Mouse (Mus musculus): ENCODE measurements at regions not wholly inside any gene's neighbourhood (a gene's known extent, or its start where the extent isn't known, plus 50 kb on each side); places are given as distances from the start of the nearest gene placed in this dataset.

- no peaks in the 10 kb centered on the region for H3K79me2 ChIP-seq (ENCODE audit: control insufficient read depth, insufficient read depth)
- H3K36me3 ChIP-seq (ENCODE audit: control insufficient read depth, insufficient read depth), result no peaks in the 10 kb centered on the region
Observed at GRCm38 (mm10) chr10:99467319-99467842, 204.3 kb downstream of the Dusp6 start.

GRCm38 (mm10) chr10:99468971-99469370 is 205.9 kb downstream of the Dusp6 start:
- no peak for TF ChIP-seq MAX (IDR thresholded peaks at IDR 0.05)
- TF ChIP-seq MYOD1 (IDR thresholded peaks at IDR 0.05; ENCODE audit: control insufficient read depth, insufficient read length, low read depth), result no peak
- no peak for TF ChIP-seq MYOG (IDR thresholded peaks at IDR 0.05; ENCODE audit: control insufficient read depth, extremely low read depth, insufficient read length)
- TF ChIP-seq USF1 (IDR thresholded peaks at IDR 0.05; ENCODE audit: low read depth), result no peak
- TF ChIP-seq CEBPB (IDR thresholded peaks at IDR 0.05; ENCODE audit: low read depth), result no peak
- no peak for TF ChIP-seq FOSL1 (IDR thresholded peaks at IDR 0.05; ENCODE audit: insufficient read depth, low read length, poor library complexity, severe bottlenecking)
- no peak for TF ChIP-seq CTCF (IDR thresholded peaks at IDR 0.05; ENCODE audit: control insufficient read depth, insufficient read depth, insufficient read length)
- Histone ChIP-seq H3K36me3 (ENCODE audit: control insufficient read depth, insufficient read depth) (no peaks in the 10 kb centered on the region), H3K79me2 (ENCODE audit: control insufficient read depth, insufficient read depth) (no peaks in the 10 kb centered on the region), H3K27me3 (ENCODE audit: control insufficient read depth, insufficient read depth, insufficient read length) (no peaks in the 10 kb centered on the region), H3ac (ENCODE audit: control insufficient read depth, insufficient read length, low read depth) (no peak overlapping the region), H3K79me3 (ENCODE audit: low read depth) (no peaks in the 10 kb centered on the region), H3K4me3 (ENCODE audit: insufficient read depth, poor library complexity, severe bottlenecking) (no peak overlapping the region)

More at GRCm38 (mm10) chr10:99467319-99467842, 204.3 kb downstream of the Dusp6 start:
- Histone ChIP-seq H3K79me3 (ENCODE audit: low read depth) (no peaks in the 10 kb centered on the region), H3ac (ENCODE audit: control insufficient read depth, insufficient read length, low read depth) (no peak overlapping the region), H3K4me3 (ENCODE audit: insufficient read depth, poor library complexity, severe bottlenecking) (no peak overlapping the region), H3K27me3 (ENCODE audit: control insufficient read depth, insufficient read depth, insufficient read length) (no peaks in the 10 kb centered on the region)
- TF ChIP-seq MAX (IDR thresholded peaks at IDR 0.05) (no peak), USF1 (IDR thresholded peaks at IDR 0.05; ENCODE audit: low read depth) (no peak), CEBPB (IDR thresholded peaks at IDR 0.05; ENCODE audit: low read depth) (no peak), MYOD1 (IDR thresholded peaks at IDR 0.05; ENCODE audit: control insufficient read depth, insufficient read length, low read depth) (no peak), MYOG (IDR thresholded peaks at IDR 0.05; ENCODE audit: control insufficient read depth, extremely low read depth, insufficient read length) (no peak), CTCF (IDR thresholded peaks at IDR 0.05; ENCODE audit: control insufficient read depth, insufficient read depth, insufficient read length) (no peak), FOSL1 (IDR thresholded peaks at IDR 0.05; ENCODE audit: insufficient read depth, low read length, poor library complexity, severe bottlenecking) (no peak)

GRCm38 (mm10) chr10:99471832-99472497 is 208.9 kb downstream of the Dusp6 start:
- Histone ChIP-seq H3K27me3 (ENCODE audit: control insufficient read depth, insufficient read depth, insufficient read length) (no peaks in the 10 kb centered on the region), H3K36me3 (ENCODE audit: control insufficient read depth, insufficient read depth) (no peaks in the 10 kb centered on the region), H3K4me3 (ENCODE audit: insufficient read depth, poor library complexity, severe bottlenecking) (no peak overlapping the region), H3K79me3 (ENCODE audit: low read depth) (no peaks in the 10 kb centered on the region), H3ac (ENCODE audit: control insufficient read depth, insufficient read length, low read depth) (no peak overlapping the region), H3K79me2 (ENCODE audit: control insufficient read depth, insufficient read depth) (no peaks in the 10 kb centered on the region)
- TF ChIP-seq MYOG (IDR thresholded peaks at IDR 0.05; ENCODE audit: control insufficient read depth, extremely low read depth, insufficient read length) (no peak), FOSL1 (IDR thresholded peaks at IDR 0.05; ENCODE audit: insufficient read depth, low read length, poor library complexity, severe bottlenecking) (no peak), CTCF (IDR thresholded peaks at IDR 0.05; ENCODE audit: control insufficient read depth, insufficient read depth, insufficient read length) (no peak), USF1 (IDR thresholded peaks at IDR 0.05; ENCODE audit: low read depth) (no peak)

GRCm38 (mm10) chr10:99472806-99473205 is 209.8 kb downstream of the Dusp6 start:
- no peak overlapping the region for H3ac ChIP-seq (ENCODE audit: control insufficient read depth, insufficient read length, low read depth)
- no peaks in the 10 kb centered on the region for H3K79me2 ChIP-seq (ENCODE audit: control insufficient read depth, insufficient read depth)
- H3K27me3 ChIP-seq (ENCODE audit: control insufficient read depth, insufficient read depth, insufficient read length), result no peaks in the 10 kb centered on the region
- H3K4me3 ChIP-seq (ENCODE audit: insufficient read depth, poor library complexity, severe bottlenecking), result no peak overlapping the region
- H3K36me3 ChIP-seq (ENCODE audit: control insufficient read depth, insufficient read depth), result no peaks in the 10 kb centered on the region
- TF ChIP-seq FOSL1 (IDR thresholded peaks at IDR 0.05; ENCODE audit: insufficient read depth, low read length, poor library complexity, severe bottlenecking) (no peak), MYOD1 (IDR thresholded peaks at IDR 0.05; ENCODE audit: control insufficient read depth, insufficient read length, low read depth) (no peak), MYOG (IDR thresholded peaks at IDR 0.05; ENCODE audit: control insufficient read depth, extremely low read depth, insufficient read length) (no peak), MAX (IDR thresholded peaks at IDR 0.05) (no peak), USF1 (IDR thresholded peaks at IDR 0.05; ENCODE audit: low read depth) (no peak), CEBPB (IDR thresholded peaks at IDR 0.05; ENCODE audit: low read depth) (no peak)
- H3K79me3 ChIP-seq (ENCODE audit: low read depth), result no peaks in the 10 kb centered on the region

GRCm38 (mm10) chr10:99473758-99474157 is 210.7 kb downstream of the Dusp6 start:
- Histone ChIP-seq H3K79me2 (ENCODE audit: control insufficient read depth, insufficient read depth) (no peaks in the 10 kb centered on the region), H3K79me3 (ENCODE audit: low read depth) (no peaks in the 10 kb centered on the region), H3K36me3 (ENCODE audit: control insufficient read depth, insufficient read depth) (no peaks in the 10 kb centered on the region), H3K27me3 (ENCODE audit: control insufficient read depth, insufficient read depth, insufficient read length) (no peaks in the 10 kb centered on the region), H3ac (ENCODE audit: control insufficient read depth, insufficient read length, low read depth) (no peak overlapping the region), H3K4me3 (ENCODE audit: insufficient read depth, poor library complexity, severe bottlenecking) (no peak overlapping the region)
- TF ChIP-seq MAX (IDR thresholded peaks at IDR 0.05) (no peak), USF1 (IDR thresholded peaks at IDR 0.05; ENCODE audit: low read depth) (no peak), CEBPB (IDR thresholded peaks at IDR 0.05; ENCODE audit: low read depth) (no peak), MYOD1 (IDR thresholded peaks at IDR 0.05; ENCODE audit: control insufficient read depth, insufficient read length, low read depth) (no peak), MYOG (IDR thresholded peaks at IDR 0.05; ENCODE audit: control insufficient read depth, extremely low read depth, insufficient read length) (no peak), CTCF (IDR thresholded peaks at IDR 0.05; ENCODE audit: control insufficient read depth, insufficient read depth, insufficient read length) (no peak), FOSL1 (IDR thresholded peaks at IDR 0.05; ENCODE audit: insufficient read depth, low read length, poor library complexity, severe bottlenecking) (no peak)
